Mouse (Mus musculus) E14TG2a.4 (cell line): ENCODE measurements at regions not wholly inside any gene's neighbourhood (a gene's known extent, or its start where the extent isn't known, plus 50 kb on each side); places are given as distances from the start of the nearest gene placed in this dataset.

Source experiments
- CTCF ChIP-seq: conservative IDR thresholded peaks from 2 replicates; pipeline ENCODE4 v1.5.1; 2014; ENCODE audit warnings: low read length
- NANOG ChIP-seq: IDR thresholded peaks from 2 replicates; pipeline ENCODE4 v1.6.1; 2014; ENCODE audit warnings: borderline replicate concordance, low read length, mixed read lengths
- POU5F1 ChIP-seq: IDR thresholded peaks from 2 replicates; pipeline ENCODE4 v1.6.1; 2014; ENCODE audit warnings: low read length, borderline replicate concordance

DNA sequence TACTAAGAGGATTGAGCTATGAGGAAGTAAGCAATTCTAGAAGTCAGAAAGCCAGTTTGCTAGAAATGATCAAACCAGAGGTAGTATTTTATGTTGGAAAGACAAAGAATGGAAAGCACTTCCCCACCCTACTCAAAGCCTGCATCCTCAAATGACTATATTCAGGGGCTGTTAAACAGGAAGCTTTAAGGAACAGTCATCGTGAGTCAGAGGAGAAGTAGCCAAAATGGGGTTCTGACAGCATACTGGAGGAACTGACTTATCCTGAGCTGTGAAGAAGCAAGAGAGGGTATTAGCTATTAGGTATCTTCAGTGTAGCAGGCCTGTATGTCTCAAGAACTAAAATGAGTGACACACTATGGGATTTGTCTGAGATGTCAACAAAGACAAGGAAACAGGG is 106.3 kb upstream of the Fmo9 start:
- TF ChIP-seq CTCF = no peak
- no peak for TF ChIP-seq POU5F1
- no peak for TF ChIP-seq NANOG
